Mouse (Mus musculus): ENCODE results near the gene Adgrg6.
A peak's percentile ranks its signal among the peaks of the same experiment; 100 is the strongest.

The Adgrg6 gene

GRCm38 (mm10) chr10:14401744-14402143 is 143.7 kb downstream of the Adgrg6 start:
- DNase-seq (ENCODE audit: low read depth, low spot score): no peak

- peak; percentile 68 for DNase-seq (ENCODE audit: low read depth, low spot score)
Observed at GRCm38 (mm10) chr10:14391025-14391639, 154.3 kb downstream of the Adgrg6 start.

- no peak for DNase-seq (ENCODE audit: low read depth, low spot score)
Observed at GRCm38 (mm10) chr10:14385574-14385973, 159.9 kb downstream of the Adgrg6 start.

- DNase-seq (ENCODE audit: low read depth, low spot score): no peak
Observed at GRCm38 (mm10) chr10:14365065-14365589, 180.3 kb downstream of the Adgrg6 start.

GRCm38 (mm10) chr10:14363226-14363625 is 182.2 kb downstream of the Adgrg6 start:
- DNase-seq (ENCODE audit: low read depth, low spot score): no peak

GRCm38 (mm10) chr10:14358271-14358670 is 187.2 kb downstream of the Adgrg6 start:
- DNase-seq (ENCODE audit: low read depth, low spot score): no peak
